Mouse (Mus musculus): ENCODE data around the gene Galk1. TPM values are rescaled to one million over a fixed set of nuclear protein-coding genes. Genes with fewer than 3 reads are reported as not detected.

Galk1 gene
- polyA plus RNA-seq, 1 experiment, result 238 TPM

DNA sequence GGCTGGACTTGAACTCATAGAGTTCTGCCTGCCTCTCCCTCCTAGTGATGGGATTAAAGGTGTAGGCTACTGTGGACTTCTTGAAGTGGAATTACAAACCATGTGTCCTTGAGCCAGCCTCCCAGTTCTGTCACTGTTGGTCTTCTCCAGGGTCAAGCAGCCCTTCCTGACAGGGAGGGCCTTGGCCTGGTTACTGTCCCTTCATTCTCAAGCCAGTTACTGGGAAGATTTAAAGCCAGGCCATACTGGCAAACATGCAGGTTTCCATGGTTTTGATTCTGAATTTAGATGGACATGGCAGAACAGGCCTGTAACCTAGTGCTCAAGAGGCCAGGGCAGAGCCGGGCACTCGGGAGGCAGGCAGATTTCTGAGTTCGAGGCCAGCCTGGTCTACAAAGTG, 17.3 kb downstream of the Galk1 start:
- H3K4me3 ChIP-seq (replicated peaks), result no peak overlapping the region
- peaks cover 54% of the 10 kb centered on the region for H3K27me3 ChIP-seq (replicated peaks)
- no peaks in the 10 kb centered on the region for H3K36me3 ChIP-seq (replicated peaks; ENCODE audit: low read length)
- TF ChIP-seq GATA1 (IDR thresholded peaks at IDR 0.05; ENCODE audit: borderline replicate concordance, low read length) (no peak), FLI1 (IDR thresholded peaks at IDR 0.05; ENCODE audit: low read length) (no peak)
- H3K4me1 ChIP-seq, result peaks cover 26% of the 10 kb centered on the region
- H3K9me3 ChIP-seq, result no peaks in the 10 kb centered on the region

DNA sequence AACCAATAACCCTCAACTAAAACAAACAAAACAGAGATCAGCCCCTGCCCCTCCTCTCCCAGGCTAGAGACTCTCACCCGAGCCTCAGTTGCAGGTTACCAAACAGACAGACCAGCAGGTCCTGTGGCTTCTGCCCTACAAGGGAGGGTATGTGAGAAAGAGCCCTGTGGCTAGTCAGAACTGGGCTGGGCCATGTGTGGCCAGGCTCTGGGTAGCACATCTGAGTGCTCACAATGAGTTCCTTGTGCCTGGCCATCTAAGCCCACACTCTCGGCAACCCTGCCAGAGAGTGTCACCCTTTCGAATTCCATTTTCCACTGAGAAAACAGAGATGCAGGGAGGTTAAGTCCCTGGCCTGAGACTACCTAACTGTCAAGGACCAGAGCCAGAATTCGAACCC, 20.4 kb downstream of the Galk1 start:
- no peaks in the 10 kb centered on the region for H3K9me3 ChIP-seq
- H3K36me3 ChIP-seq (replicated peaks; ENCODE audit: low read length), result no peaks in the 10 kb centered on the region
- H3K4me3 ChIP-seq (replicated peaks), result no peak overlapping the region
- peaks cover 17% of the 10 kb centered on the region; the same call in 1 of the 2 replicates for H3K4me1 ChIP-seq
- H3K27me3 ChIP-seq (replicated peaks), result peaks cover 72% of the 10 kb centered on the region
- TF ChIP-seq GATA1 (IDR thresholded peaks at IDR 0.05; ENCODE audit: borderline replicate concordance, low read length), result no peak
- no peak for TF ChIP-seq FLI1 (IDR thresholded peaks at IDR 0.05; ENCODE audit: low read length)

DNA sequence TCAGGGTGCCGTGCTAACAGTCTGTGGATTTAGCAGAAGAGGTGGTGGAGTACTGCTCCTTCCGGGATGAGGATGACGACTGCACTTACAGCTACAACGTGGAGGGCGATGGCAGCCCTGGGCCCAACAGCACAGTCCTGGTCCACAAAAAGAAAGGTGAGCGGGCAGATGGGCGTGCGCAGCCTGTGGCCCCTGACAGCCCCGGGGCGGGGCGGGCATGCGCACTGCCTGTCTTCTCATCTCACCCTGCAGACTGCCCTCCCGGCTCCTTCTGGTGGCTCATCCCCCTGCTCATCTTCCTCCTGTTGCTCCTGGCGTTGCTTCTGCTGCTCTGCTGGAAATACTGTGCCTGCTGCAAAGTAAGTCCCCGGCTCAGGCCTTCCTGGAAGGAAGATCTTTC, 22.8 kb downstream of the Galk1 start:
- peak overlapping the region; percentile 54 for H3K4me3 ChIP-seq (replicated peaks)
- peaks cover 20% of the 10 kb centered on the region for H3K4me1 ChIP-seq
- H3K36me3 ChIP-seq (replicated peaks; ENCODE audit: low read length), result no peaks in the 10 kb centered on the region
- TF ChIP-seq FLI1 (IDR thresholded peaks at IDR 0.05; ENCODE audit: low read length) (no peak), GATA1 (IDR thresholded peaks at IDR 0.05; ENCODE audit: borderline replicate concordance, low read length) (no peak)
- no peaks in the 10 kb centered on the region for H3K9me3 ChIP-seq
- peaks cover 88% of the 10 kb centered on the region for H3K27me3 ChIP-seq (replicated peaks)

DNA sequence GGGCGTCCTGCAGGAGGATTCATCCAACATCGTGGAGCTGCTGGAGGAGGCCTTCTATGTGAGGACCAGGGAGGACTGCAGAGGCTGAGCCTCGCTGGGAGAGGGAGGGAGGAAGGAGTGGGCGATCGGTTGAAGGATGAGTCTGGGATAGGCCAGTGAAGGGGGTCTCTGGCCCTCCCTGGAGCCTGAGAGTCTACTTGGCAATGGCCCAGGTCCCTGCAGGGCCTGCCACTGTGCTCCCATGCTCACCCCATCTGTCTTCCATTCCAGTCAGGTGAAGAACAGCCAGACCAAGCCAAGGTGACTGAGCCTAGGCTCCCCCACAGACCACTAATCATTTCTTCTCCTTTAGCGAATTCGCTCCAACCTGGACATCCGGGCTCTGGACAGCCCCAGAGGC, 29.2 kb downstream of the Galk1 start:
- TF ChIP-seq FLI1 (IDR thresholded peaks at IDR 0.05; ENCODE audit: low read length), result no peak
- no peak for TF ChIP-seq GATA1 (IDR thresholded peaks at IDR 0.05; ENCODE audit: borderline replicate concordance, low read length)
- Histone ChIP-seq H3K9me3 (peaks cover 7% of the 10 kb centered on the region), H3K4me3 (replicated peaks) (no peak overlapping the region), H3K27me3 (replicated peaks) (peaks cover 81% of the 10 kb centered on the region), H3K4me1 (peaks cover 8% of the 10 kb centered on the region), H3K36me3 (replicated peaks; ENCODE audit: low read length) (no peaks in the 10 kb centered on the region)

DNA sequence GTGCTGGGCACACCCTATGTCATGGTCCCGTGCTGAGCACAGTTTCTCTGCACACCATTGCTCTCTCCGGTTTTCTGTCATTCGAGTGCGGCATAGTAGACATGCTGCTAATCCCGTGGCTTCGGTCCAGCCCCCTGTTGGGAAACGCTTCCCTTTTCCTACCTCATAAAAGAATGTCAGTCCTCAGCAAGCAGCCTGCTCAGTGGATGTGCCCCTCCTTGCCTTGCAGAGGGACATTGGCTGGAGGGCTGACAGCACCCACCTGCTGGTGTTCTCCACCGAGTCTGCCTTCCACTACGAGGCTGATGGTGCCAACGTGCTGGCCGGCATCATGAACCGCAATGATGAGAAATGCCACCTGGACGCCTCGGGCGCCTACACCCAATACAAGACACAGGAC, 30.0 kb downstream of the Galk1 start:
- no peak for TF ChIP-seq FLI1 (IDR thresholded peaks at IDR 0.05; ENCODE audit: low read length)
- TF ChIP-seq GATA1 (IDR thresholded peaks at IDR 0.05; ENCODE audit: borderline replicate concordance, low read length), result no peak
- H3K27me3 ChIP-seq (replicated peaks), result peaks cover 84% of the 10 kb centered on the region
- H3K4me3 ChIP-seq (replicated peaks), result no peak overlapping the region
- H3K4me1 ChIP-seq, result peaks cover 8% of the 10 kb centered on the region
- peaks cover 7% of the 10 kb centered on the region for H3K9me3 ChIP-seq
- no peaks in the 10 kb centered on the region for H3K36me3 ChIP-seq (replicated peaks; ENCODE audit: low read length)

DNA sequence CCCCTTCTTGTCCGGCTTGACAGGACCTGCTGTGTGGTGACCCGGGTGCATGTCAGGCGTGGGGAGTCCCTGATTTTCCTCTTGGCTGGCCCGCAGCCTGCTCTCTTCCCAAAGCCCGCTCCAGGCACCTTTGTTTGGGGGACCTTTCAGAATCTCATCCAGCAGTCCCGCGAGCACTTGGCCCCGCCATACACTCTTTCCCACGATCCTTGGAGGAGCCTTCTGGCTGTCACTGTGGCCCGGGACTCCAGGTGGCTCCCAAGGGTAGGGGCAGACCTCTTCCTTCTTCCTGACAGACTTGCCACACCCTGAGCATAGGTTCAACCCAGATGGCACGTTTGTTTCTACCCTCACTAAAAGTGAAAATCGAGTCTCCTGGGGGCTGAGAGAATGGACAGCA, 37.0 kb downstream of the Galk1 start:
- Histone ChIP-seq H3K9me3 (no peaks in the 10 kb centered on the region), H3K4me1 (peaks cover 26% of the 10 kb centered on the region), H3K36me3 (replicated peaks; ENCODE audit: low read length) (no peaks in the 10 kb centered on the region), H3K4me3 (replicated peaks) (no peak overlapping the region), H3K27me3 (replicated peaks) (peaks cover 82% of the 10 kb centered on the region)
- TF ChIP-seq GATA1 (IDR thresholded peaks at IDR 0.05; ENCODE audit: borderline replicate concordance, low read length) (no peak), FLI1 (IDR thresholded peaks at IDR 0.05; ENCODE audit: low read length) (no peak)

DNA sequence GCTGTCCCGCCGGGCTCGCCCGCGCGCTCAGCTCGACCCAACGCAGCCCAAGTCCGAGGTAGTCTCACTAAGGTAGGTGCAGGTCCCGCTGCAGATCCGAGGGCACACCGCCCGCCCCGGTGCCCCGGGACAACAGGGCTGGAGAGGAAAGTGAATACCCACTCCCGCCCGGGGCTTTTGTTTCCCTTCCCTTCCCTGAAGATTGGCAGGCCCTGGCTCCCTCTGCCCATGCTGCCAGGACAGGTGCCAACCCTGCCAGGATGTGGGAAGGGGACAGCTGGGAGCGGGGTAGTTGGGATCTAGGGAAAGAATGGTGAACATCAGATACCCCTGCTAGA, 37.5 kb downstream of the Galk1 start:
- Histone ChIP-seq H3K4me1 (peaks cover 30% of the 10 kb centered on the region), H3K36me3 (replicated peaks; ENCODE audit: low read length) (no peaks in the 10 kb centered on the region), H3K4me3 (replicated peaks) (peak overlapping the region; percentile 90), H3K27me3 (replicated peaks) (peaks cover 82% of the 10 kb centered on the region), H3K9me3 (no peaks in the 10 kb centered on the region)
- TF ChIP-seq GATA1 (IDR thresholded peaks at IDR 0.05; ENCODE audit: borderline replicate concordance, low read length) (no peak), FLI1 (IDR thresholded peaks at IDR 0.05; ENCODE audit: low read length) (no peak)

DNA sequence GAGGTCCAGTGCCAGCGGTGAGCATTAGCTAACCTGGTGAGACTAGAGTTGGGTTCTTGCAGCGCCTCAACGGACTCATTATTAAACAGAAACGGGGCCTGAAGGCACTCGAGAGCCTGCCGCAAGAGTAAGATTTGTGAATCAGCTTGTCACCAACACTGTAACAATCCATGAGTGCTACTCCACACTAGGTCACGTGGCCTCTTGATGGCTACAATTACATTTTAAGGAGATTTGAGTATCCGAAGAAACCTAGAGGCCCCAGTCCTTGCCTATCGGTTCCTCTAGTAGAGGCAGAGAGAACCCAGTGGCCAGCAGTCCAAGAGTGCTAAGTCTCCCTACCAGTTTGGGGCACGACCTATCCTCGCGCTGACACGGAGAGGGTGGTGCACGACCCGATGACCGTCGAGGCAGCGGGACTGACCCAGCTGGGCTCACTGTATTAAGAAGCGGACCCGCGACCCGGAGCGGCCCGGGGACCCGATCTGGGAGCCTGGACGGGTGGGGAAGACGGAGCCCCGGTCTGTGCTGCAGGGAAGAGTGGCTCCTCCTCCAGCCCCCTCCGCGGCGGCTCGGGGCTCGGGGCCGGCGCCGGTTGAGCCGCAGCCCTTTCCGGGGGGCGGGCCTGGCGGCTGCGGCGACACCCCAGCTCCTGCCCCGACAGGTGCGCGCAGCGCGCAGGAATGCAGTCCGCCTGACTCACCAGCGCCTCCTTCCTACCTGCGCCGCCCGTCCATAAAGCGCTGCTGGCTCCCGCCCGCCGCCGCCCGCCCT, 38.0 kb downstream of the Galk1 start, which contains the start of gene Itgb4:
Gene Itgb4 (plus strand): TSS at position 401 of the 774 bp plus-strand sequence.
- peaks cover 79% of the 10 kb centered on the region for H3K27me3 ChIP-seq (replicated peaks)
- no peaks in the 10 kb centered on the region for H3K9me3 ChIP-seq
- no peaks in the 10 kb centered on the region for H3K36me3 ChIP-seq (replicated peaks; ENCODE audit: low read length)
- no peak for TF ChIP-seq FLI1 (IDR thresholded peaks at IDR 0.05; ENCODE audit: low read length)
- TF ChIP-seq GATA1 (IDR thresholded peaks at IDR 0.05; ENCODE audit: borderline replicate concordance, low read length), result no peak
- H3K4me3 ChIP-seq (replicated peaks), result peak within 1 kb of the TSS; percentile 90
- peaks cover 36% of the 10 kb centered on the region for H3K4me1 ChIP-seq

DNA sequence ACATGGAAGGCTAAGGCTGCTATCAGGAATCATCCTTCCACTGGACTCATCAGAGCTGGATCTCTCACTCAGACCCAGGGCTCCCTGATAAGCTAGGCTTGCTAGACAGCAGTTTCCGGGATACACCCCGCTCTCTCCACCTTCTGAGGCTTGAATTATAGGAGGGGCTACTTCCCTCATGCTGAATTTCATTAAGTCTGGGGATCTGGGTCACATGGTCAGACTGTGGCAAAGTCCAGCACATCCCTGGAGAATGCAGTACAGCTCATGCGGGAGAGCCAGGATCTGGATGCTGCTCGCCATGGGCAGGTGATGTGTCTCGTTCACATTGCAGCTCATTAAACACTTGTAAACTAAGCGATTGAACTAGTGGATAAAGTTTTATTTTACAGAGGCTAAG, 41.5 kb downstream of the Galk1 start:
- H3K27me3 ChIP-seq (replicated peaks), result peaks cover 45% of the 10 kb centered on the region
- no peak for TF ChIP-seq GATA1 (IDR thresholded peaks at IDR 0.05; ENCODE audit: borderline replicate concordance, low read length)
- no peak for TF ChIP-seq FLI1 (IDR thresholded peaks at IDR 0.05; ENCODE audit: low read length)
- H3K36me3 ChIP-seq (replicated peaks; ENCODE audit: low read length), result peaks cover 11% of the 10 kb centered on the region
- no peak overlapping the region for H3K4me3 ChIP-seq (replicated peaks)
- peaks cover 49% of the 10 kb centered on the region for H3K4me1 ChIP-seq
- no peaks in the 10 kb centered on the region for H3K9me3 ChIP-seq

DNA sequence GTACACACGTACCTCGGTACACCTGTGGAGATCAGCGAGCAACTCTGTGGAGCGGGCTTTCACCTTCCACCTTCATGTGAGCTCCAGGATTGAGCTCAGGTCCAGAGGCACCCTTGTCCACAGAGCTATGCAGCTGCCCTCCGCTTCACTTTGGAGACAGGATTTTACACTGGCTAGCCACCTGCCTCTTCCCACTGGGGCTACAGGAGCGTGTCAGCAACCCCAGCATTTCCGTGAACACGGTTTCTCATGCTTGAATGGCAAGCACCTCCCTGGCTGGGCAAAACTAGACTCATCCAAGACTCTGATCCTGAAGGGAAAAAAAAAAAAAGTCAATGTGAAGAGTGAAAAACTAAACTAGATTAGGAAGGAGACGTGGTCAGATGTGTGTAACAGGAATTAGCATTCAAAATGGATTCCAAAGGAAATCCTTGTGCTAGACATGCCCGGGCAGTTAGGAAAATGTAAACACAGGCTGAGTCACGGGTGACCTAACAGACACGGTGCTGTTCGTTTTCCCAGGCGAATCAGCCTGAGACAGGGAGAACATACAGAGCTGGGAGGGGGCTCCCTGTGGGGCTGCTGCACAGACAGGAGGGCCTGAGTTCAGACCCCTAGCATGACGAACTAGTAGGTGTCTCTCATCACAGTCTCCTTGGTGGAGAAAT, 42.4 kb downstream of the Galk1 start:
- no peak for TF ChIP-seq FLI1 (IDR thresholded peaks at IDR 0.05; ENCODE audit: low read length)
- no peak for TF ChIP-seq GATA1 (IDR thresholded peaks at IDR 0.05; ENCODE audit: borderline replicate concordance, low read length)
- H3K9me3 ChIP-seq, result no peaks in the 10 kb centered on the region
- peaks cover 36% of the 10 kb centered on the region for H3K27me3 ChIP-seq (replicated peaks)
- peaks cover 51% of the 10 kb centered on the region for H3K4me1 ChIP-seq
- peaks cover 20% of the 10 kb centered on the region for H3K36me3 ChIP-seq (replicated peaks; ENCODE audit: low read length)
- no peak overlapping the region for H3K4me3 ChIP-seq (replicated peaks)
